Mouse (Mus musculus) urinary bladder, adult 18-20 months (tissue): ENCODE results near the gene Plxnb2.
A peak's percentile ranks its signal among the peaks of the same experiment; 100 is the strongest.

Experiments used
- DNase-seq, 2 experiments: peaks; one replicate each; pipeline ENCODE4 v3.0.0; 2022; ENCODE audit warnings: low spot score in 2 of 2, mixed read lengths in 2 of 2

Gene Plxnb2

GRCm38 (mm10) chr15:89179630-89179964 lies 991 bp downstream of the Plxnb2 start:
- DNase-seq: no peak

- peak; percentile 81 to 83 for DNase-seq
These were observed 1.5 kb downstream of the Plxnb2 start for GRCm38 (mm10) chr15:89178954-89179629.

- no peak for DNase-seq
These were observed 2.2 kb downstream of the Plxnb2 start for GRCm38 (mm10) chr15:89178260-89178860.

- DNase-seq: no peak
These were observed 2.9 kb downstream of the Plxnb2 start for GRCm38 (mm10) chr15:89177576-89178259.

- DNase-seq: peak; percentile 79 to 89
These were observed 3.5 kb downstream of the Plxnb2 start for GRCm38 (mm10) chr15:89177121-89177520.

GRCm38 (mm10) chr15:89175411-89176155 lies 5.0 kb downstream of the Plxnb2 start:
- no peak for DNase-seq

DNA sequence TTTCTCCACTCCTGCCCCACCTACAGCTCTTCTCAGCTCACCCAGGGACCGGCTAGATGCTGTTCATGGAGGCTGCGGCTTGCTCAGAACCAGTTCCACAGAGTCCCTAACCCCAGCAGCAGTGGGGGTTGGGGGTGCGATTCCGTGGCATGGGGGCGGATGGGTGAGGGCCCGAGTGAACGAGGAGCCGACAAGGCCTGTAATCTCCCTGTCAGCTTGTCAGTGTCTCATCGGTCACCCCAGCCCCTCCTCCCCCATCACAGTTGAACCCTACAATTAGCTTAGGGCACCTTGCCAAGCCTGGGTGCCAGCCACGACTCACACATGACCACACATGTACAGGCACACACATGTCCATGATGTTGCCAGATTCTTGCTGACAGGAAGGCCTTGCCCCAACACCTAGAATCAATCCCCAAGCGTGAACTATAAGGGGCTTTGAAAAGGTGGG lies 5.7 kb downstream of the Plxnb2 start:
- no peak for DNase-seq

DNA sequence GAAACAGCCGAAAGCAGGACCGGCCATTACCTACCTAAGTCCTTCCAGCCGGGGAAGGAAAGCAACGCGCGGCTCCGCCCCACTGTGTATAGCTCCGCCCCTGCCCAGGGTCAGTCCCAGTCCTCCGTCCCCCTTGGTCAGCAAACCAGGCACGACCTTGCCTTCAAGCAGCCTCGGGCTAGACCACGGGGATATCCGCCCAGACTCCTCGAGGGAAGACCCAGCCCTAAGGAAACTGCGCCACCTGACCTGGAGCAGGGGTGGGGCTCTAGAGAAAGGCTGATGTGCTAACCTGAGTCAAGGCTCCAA lies 6.7 kb downstream of the Plxnb2 start:
- peak in 1 of 2 experiments; percentile 74 for DNase-seq

DNA sequence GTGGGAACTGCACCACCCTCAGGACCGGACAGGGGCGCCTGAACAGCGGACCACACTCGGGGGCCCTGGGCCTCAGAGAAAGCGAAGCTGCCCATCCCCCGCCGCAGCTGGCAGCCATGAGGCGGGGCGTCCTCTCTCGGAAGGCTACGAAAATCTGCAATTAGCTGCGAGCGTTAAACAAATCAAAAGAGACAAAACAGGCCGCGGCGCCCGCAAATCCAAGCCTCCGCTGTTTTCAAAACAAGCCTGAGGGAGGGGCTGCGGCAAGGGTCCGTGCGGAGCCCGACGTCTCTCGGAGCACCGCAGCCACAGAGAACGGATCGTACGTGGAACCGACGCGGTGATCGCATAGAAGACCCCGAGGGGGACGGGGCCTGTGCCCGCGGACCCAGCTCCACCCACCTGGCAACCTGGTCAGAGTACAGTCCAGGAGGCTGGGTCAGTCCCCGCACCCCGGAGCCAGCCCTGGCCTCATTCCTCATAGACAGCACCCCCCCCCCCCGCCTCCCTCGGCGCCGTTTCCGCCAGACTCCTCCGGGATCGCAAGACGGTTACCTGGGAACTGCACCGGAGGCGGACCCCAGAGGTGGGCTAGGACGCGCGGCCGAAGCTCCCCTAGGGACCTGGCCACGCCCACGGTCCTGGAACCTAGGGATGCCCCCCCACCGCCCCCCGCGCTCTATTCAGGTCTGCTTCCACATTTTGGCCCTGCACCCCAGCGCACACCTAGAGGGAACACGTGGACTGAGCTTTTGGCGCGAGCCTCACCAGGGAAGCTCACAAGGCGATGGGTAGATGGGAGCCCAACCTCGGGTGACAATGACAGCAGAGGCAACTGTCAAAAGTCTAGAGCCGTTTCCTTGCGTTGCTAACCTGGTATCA lies 7.3 kb downstream of the Plxnb2 start:
- no peak for DNase-seq

DNA sequence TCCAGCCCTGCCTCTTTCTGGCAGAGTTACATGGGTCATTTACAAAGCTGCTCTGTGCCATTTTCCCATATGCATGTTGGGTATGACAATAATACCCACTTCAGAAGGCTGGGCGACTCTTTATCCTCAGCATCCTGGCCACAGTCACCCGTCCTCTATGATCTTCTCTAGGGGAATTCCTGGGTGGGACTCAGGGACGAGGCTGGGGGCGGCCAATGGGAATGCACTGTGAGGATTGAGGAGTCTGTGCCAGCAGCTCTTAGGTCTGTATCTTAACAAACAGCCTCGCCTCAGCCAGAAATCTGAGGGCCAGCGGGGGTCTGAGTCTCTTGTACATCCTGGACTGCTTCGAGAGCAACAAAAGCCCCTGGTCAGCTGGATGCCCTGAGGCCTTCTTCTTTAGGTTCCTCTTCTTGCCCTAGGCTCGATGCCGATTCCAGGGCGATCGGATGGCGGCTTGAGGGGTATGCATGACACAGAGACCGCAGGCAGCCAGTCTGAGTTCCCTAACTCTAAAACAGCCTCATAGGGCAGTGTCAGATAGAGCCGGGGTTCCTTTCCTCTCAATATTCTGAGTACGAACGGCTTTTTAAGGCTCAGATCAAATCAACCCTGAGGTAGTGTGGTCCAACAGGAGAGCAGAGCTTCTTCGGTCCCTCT lies 8.2 kb downstream of the Plxnb2 start:
- DNase-seq: no peak

GRCm38 (mm10) chr15:89171526-89172051 lies 9.0 kb downstream of the Plxnb2 start:
- no peak for DNase-seq

DNA sequence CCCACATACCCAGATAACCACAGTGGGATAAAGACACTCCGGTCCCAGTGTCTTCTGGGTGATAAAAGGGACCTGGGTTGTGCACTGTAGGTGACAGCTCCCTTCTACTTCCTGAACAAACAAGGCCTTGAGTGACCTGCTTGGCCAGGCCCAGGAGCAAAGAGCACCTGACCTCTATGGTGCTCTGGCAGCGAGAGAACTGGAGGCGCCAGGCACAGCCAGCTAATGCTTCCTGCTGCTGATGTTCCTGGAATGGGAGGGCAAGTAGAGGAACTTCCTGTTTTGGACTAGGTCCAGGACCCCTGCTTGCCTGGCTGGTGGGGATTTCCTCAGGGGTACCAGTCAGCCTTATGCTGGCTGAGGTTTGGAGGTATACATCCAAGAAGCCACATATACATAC lies 10.5 kb downstream of the Plxnb2 start:
- DNase-seq: no peak

DNA sequence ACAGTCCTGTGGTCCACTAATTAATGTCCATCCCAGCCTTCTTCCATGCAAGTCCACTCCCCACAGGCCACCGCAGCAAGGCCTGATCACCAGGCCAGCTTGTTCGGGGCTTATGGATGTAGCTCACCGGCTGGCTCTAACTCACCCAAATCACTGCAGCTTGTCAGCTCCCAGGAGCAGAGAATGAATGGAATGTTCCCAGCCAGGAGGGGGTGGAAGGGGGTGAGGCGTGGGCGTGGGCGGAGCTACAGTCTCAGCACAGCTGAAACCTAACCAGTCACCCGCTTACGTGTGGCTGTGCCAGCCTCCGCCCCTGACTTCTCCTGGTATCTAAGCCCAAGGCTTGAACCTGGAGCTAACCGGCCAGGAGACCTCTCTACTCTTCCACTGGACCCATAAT lies 11.2 kb downstream of the Plxnb2 start:
- peak; percentile 60 to 83 for DNase-seq

- no peak for DNase-seq
These were observed 11.7 kb downstream of the Plxnb2 start for GRCm38 (mm10) chr15:89168922-89169321.

- DNase-seq: no peak
These were observed 15.1 kb downstream of the Plxnb2 start for GRCm38 (mm10) chr15:89165478-89165877.

GRCm38 (mm10) chr15:89161397-89161796 lies 19.2 kb downstream of the Plxnb2 start:
- DNase-seq: peak in 1 of 2 experiments; percentile 62

DNA sequence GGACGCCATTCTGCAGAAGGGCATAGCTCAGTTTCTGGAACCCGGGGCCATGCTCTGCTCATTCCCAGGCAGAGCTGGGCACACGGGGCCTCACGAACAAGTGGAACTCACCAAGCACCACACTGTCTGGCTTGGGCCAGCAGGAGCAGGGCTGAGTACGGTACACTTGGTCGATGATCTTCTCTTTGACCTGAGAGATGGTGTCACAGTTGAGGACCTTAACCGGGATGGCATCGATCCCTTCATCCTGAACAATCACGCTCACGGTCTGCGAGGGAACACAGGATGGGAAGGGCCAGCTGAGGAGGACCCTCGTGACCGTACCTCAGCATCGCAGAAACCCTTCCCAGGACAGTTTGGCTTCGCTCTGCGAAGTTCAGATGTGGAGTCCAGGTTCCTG lies 22.1 kb downstream of the Plxnb2 start:
- DNase-seq: no peak

DNA sequence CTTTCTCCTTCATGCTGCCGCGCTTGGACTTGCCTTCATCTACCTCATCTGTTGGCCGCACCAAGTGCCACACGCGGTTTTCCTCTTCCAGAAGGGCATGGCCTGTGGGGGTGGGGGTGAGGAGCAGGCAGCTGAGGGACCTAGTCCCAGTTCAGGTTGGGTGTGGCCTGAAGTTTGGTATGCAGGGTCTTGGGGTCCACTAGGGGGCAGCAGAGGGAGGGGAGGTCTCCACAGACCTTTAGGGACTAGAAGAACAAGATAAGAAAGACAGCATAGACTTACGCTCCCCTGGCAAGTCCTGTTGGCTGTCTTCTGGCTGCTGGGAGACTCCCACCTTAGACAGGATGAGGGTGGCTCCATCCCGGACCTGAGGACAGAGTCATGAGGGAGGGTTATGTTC lies 22.6 kb downstream of the Plxnb2 start:
- DNase-seq: no peak

- DNase-seq: no peak
These were observed 28.3 kb downstream of the Plxnb2 start for GRCm38 (mm10) chr15:89152312-89152711.

GRCm38 (mm10) chr15:89150041-89150390 lies 30.6 kb downstream of the Plxnb2 start:
- DNase-seq: no peak
